Mouse (Mus musculus): ENCODE results near the gene Pisd.

GRCm38 (mm10) chr5:32728851-32729250, 56.6 kb downstream of the Pisd start:
- TF ChIP-seq POLR2A (IDR thresholded peaks at IDR 0.05; ENCODE audit: insufficient read depth, low read depth, low read length) (no peak), CTCF (IDR thresholded peaks at IDR 0.05) (no peak)
